Mouse (Mus musculus): ENCODE data around the gene Gsdma3. TPM values are rescaled to one million over a fixed set of nuclear protein-coding genes. Genes with fewer than 3 reads are reported as not detected.

Gene Gsdma3
- polyA plus RNA-seq, 1 experiment from 2014 or later: not detected

Other genes starting within 250 kb of the Gsdma3 start
- gene Tcap, start 242.5 kb upstream of the Gsdma3 start, polyA plus RNA-seq (2015; fragmentation: Nextera tagmentation; extraction: Ambion mirVana): 0.39 TPM in 1 of 2 replicates, not detected in the other
- 3.7 and 4.0 TPM in 2 replicates for gene Pnmt, start 239.9 kb upstream of the Gsdma3 start, polyA plus RNA-seq (2015; fragmentation: Nextera tagmentation; extraction: Ambion mirVana)
- gene Pgap3, start 225.9 kb upstream of the Gsdma3 start, polyA plus RNA-seq (2015; fragmentation: Nextera tagmentation; extraction: Ambion mirVana): 7.4 and 9.6 TPM in 2 replicates
- gene Erbb2, start 213.9 kb upstream of the Gsdma3 start, polyA plus RNA-seq (2015; fragmentation: Nextera tagmentation; extraction: Ambion mirVana): 8.9 and 9.0 TPM in 2 replicates
- gene Mien1, start 187.4 kb upstream of the Gsdma3 start, polyA plus RNA-seq (2015; fragmentation: Nextera tagmentation; extraction: Ambion mirVana): 246 and 250 TPM in 2 replicates
- 1.1 and 1.3 TPM in 2 replicates for gene Grb7, start 180.0 kb upstream of the Gsdma3 start, polyA plus RNA-seq (2015; fragmentation: Nextera tagmentation; extraction: Ambion mirVana)
- gene Ikzf3, start 80.3 kb upstream of the Gsdma3 start, polyA plus RNA-seq (2015; fragmentation: Nextera tagmentation; extraction: Ambion mirVana): 0.29 TPM in 1 of 2 replicates, not detected in the other
- 0.13 and 0.25 TPM in 2 replicates for gene Zpbp2, start 75.3 kb upstream of the Gsdma3 start, polyA plus RNA-seq (2015; fragmentation: Nextera tagmentation; extraction: Ambion mirVana)
- gene Ormdl3, start 39.0 kb upstream of the Gsdma3 start, polyA plus RNA-seq (2015; fragmentation: Nextera tagmentation; extraction: Ambion mirVana): 103 and 108 TPM in 2 replicates
- gene Lrrc3c, start 28.1 kb upstream of the Gsdma3 start, polyA plus RNA-seq (2015; fragmentation: Nextera tagmentation; extraction: Ambion mirVana): not detected in 2 replicates
- gene Gm12355, start 699 bp upstream of the Gsdma3 start, polyA plus RNA-seq (2015; fragmentation: Nextera tagmentation; extraction: Ambion mirVana): 0.48 and 0.54 TPM in 2 replicates
- not detected in 2 replicates for gene Gsdma2, start 20.4 kb downstream of the Gsdma3 start, polyA plus RNA-seq (2015; fragmentation: Nextera tagmentation; extraction: Ambion mirVana)
- 0.09 TPM in 1 of 2 replicates, not detected in the other for gene Gsdma, start 38.0 kb downstream of the Gsdma3 start, polyA plus RNA-seq (2015; fragmentation: Nextera tagmentation; extraction: Ambion mirVana)
- gene Psmd3, start 56.2 kb downstream of the Gsdma3 start, polyA plus RNA-seq (2015; fragmentation: Nextera tagmentation; extraction: Ambion mirVana): 193 and 204 TPM in 2 replicates
- not detected in 2 replicates for gene Csf3, start 74.9 kb downstream of the Gsdma3 start, polyA plus RNA-seq (2015; fragmentation: Nextera tagmentation; extraction: Ambion mirVana)
- gene Med24, start 103.1 kb downstream of the Gsdma3 start, polyA plus RNA-seq (2015; fragmentation: Nextera tagmentation; extraction: Ambion mirVana): 67.0 and 70.3 TPM in 2 replicates
- 136 and 138 TPM in 2 replicates for gene Thra, start 114.3 kb downstream of the Gsdma3 start, polyA plus RNA-seq (2015; fragmentation: Nextera tagmentation; extraction: Ambion mirVana)
- gene Nr1d1, start 149.0 kb downstream of the Gsdma3 start, polyA plus RNA-seq (2015; fragmentation: Nextera tagmentation; extraction: Ambion mirVana): 3.9 and 4.3 TPM in 2 replicates
- 31.7 and 33.1 TPM in 2 replicates for gene Msl1, start 169.2 kb downstream of the Gsdma3 start, polyA plus RNA-seq (2015; fragmentation: Nextera tagmentation; extraction: Ambion mirVana)
- 49.4 and 54.2 TPM in 2 replicates for gene Casc3, start 178.5 kb downstream of the Gsdma3 start, polyA plus RNA-seq (2015; fragmentation: Nextera tagmentation; extraction: Ambion mirVana)
- 10.5 and 13.1 TPM in 2 replicates for gene Rapgefl1, start 210.4 kb downstream of the Gsdma3 start, polyA plus RNA-seq (2015; fragmentation: Nextera tagmentation; extraction: Ambion mirVana)
- 4.4 and 4.5 TPM in 2 replicates for gene Wipf2, start 237.3 kb downstream of the Gsdma3 start, polyA plus RNA-seq (2015; fragmentation: Nextera tagmentation; extraction: Ambion mirVana)

All from hindbrain, embryonic 15.5 days (tissue).